Mouse (Mus musculus): ENCODE results near the gene Dapk3. TPM values are rescaled to one million over a fixed set of nuclear protein-coding genes. Genes with fewer than 3 reads are reported as not detected.
A peak's percentile ranks its signal among the peaks of the same experiment; 100 is the strongest.
"Not testable (repeated sequence)": the region's sequence is repeated elsewhere in the genome, so short reads cannot be mapped to it uniquely, and the experiment has no call there.

Dapk3 gene
- polyA plus RNA-seq, 1 experiment from 2014 or later = 42.4 TPM

DNA sequence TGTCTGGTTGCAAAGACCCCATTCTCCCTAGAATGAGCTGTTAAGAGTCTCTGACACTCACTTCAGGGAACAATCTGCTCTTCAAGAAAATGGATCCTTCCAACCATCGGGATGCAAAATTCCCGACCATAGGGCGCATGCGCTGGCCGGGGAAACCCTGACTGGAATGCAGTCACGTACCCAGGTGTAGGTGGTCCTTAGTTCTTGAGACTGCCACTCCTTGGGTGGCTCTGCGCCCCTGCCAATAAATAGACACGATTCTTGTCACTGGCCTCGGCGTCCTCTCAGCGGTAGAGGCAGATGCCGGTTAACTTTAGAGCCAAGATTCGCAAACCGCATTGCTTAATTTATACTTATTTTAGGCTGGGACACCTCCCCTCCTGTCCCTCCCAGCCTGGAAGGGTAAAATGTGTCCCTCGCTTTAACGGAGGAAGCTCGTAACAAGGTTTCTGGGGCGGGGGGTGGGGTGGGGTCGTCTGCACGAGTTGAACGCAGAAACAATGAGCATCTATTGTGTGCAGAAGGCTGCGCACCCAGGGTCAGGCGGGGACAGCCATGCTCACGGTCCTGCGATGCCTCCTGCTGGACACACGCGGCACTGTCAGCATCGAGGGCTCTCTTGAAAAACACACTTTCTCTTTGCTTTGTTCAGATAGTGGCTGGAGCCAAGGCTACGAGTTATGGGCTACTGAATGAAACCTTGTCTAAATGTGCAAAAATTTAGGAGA, 8.0 kb upstream of the Dapk3 start:
- 2% methylated on average over 29 of the region's 29 CpGs for WGBS
- H3K4me1 ChIP-seq = peaks cover 52% of the 10 kb centered on the region

DNA sequence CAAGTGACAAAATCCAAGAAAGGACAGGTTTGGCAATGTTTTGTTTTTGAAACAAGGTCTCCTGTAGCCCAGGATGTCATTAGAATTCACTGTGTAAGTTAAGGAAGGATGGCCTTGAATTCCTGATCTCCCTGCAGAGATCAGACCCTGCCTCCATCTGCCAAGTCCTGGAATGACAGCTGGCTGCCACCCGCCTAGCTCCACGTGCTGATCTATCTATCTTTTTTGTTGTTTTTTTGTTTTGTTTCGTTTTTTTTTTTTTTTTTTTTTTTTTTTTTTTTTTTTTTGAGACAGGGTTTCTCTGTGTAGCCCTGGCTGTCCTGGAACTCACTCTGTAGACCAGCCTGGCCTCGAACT, 7.5 kb upstream of the Dapk3 start:
- peak overlapping the region; percentile 98 for H3K4me2 ChIP-seq
- H3K9me3 ChIP-seq; ATAC-seq (ENCODE audit: extremely low read depth, insufficient number of reproducible peaks, low FRiP score, low TSS enrichment); H3K27me3 ChIP-seq (replicated peaks): not testable (repeated sequence)
- peaks cover 32% of the 10 kb centered on the region for H3K36me3 ChIP-seq
- H3K4me1 ChIP-seq = peaks cover 58% of the 10 kb centered on the region
- H3K9ac ChIP-seq = peak overlapping the region; percentile 25; the same call in 1 of the 2 replicates
- H3K4me3 ChIP-seq = peak overlapping the region; percentile 95
- peak overlapping the region; percentile 93 for H3K27ac ChIP-seq (replicated peaks)
- 6% methylated on average over 4 of the region's 4 CpGs for WGBS

More for the DNA sequence above, 8.0 kb upstream of the Dapk3 start:
- Histone ChIP-seq H3K36me3 (peaks cover 27% of the 10 kb centered on the region), H3K9me3 (no peaks in the 10 kb centered on the region), H3K27me3 (replicated peaks) (no peaks in the 10 kb centered on the region), H3K9ac (peak overlapping the region; percentile 66), H3K4me3 (peak overlapping the region; percentile 38), H3K27ac (replicated peaks) (peak overlapping the region; percentile 93), H3K4me2 (peak overlapping the region; percentile 67)
- no peak for ATAC-seq (ENCODE audit: extremely low read depth, insufficient number of reproducible peaks, low FRiP score, low TSS enrichment)

DNA sequence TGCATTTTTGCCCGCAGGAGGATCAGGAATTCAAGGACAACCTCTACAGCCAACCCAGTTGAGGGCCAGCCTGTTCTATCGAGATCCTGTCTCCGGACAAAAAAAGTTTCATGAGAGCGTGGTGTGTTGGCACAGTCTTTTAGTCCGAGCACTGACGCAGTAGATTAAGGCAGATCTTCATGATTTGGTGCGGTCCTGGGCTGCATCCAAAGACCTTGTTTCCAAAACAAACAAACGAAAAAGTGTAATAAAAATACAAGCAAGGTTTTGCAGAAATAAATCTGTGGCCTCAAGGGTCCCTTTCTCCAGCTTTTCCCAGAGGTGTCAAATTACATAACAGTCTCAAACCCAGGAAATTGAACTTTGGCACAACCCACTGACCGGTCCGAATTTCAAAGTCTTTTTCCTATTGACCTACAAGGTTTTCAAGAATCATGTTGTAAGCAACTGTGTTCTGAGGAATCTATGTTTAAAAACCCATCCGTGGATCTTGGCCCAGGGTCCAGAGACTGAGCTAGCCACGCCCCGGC, 6.8 kb upstream of the Dapk3 start:
- peak overlapping the region; percentile 95 for H3K4me3 ChIP-seq
- H3K27me3 ChIP-seq (replicated peaks) = no peaks in the 10 kb centered on the region
- peak overlapping the region; percentile 98 for H3K4me2 ChIP-seq
- peak; percentile 6; the same call in 1 of the 2 replicates for ATAC-seq (ENCODE audit: extremely low read depth, insufficient number of reproducible peaks, low FRiP score, low TSS enrichment)
- H3K27ac ChIP-seq (replicated peaks) = peak overlapping the region; percentile 93
- H3K4me1 ChIP-seq = peaks cover 63% of the 10 kb centered on the region
- 4% methylated on average over 13 of the region's 13 CpGs for WGBS
- H3K9me3 ChIP-seq = no peaks in the 10 kb centered on the region
- peak overlapping the region; percentile 57 for H3K9ac ChIP-seq
- peaks cover 39% of the 10 kb centered on the region for H3K36me3 ChIP-seq

DNA sequence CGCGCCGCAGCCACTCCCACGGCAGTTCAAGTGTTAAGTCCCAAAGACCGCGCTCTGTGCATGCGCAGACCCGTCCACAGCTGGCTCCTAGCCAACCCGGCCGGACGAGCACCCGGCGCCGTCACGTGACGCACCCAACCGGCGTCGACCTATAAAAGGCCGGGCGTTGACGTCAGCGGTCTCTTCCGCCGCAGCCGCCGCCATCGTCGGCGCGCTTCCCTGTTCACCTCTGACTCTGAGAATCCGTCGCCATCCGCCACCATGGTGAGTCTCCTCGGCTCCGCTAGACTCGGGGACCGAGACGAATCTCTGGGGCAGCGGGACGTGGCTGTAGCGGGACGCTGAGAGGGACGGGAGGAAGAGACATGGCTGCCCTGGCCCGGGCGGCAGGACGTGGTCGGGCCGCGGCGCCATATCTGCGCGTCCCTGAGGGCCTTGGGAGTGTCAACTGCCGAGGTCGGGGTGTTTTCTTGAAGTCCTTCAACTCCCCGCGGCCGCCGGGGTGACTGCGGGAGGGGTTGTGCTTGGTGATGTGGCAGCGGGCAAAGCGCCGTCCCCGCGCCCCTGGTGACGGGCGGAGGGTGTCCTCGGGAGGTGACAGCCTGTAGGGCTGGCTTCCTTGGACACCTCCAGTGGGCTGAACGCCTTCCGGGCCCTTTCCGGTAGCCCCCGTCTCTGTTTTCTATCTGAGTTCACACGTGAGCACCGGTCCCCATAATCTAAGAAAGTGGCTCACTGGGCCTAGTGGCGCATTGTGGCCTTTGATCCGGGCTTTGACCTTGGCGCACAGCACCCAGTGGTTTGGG, 6.1 kb upstream of the Dapk3 start, which contains the start of gene Eef2:
Gene Eef2 (plus strand): TSS at position 166 of the 806 bp plus-strand sequence.
- Histone ChIP-seq H3K4me2 (peak within 1 kb of the TSS; percentile 98), H3K27me3 (replicated peaks) (no peaks in the 10 kb centered on the region), H3K27ac (replicated peaks) (peak within 1 kb of the TSS; percentile 93), H3K9me3 (no peaks in the 10 kb centered on the region), H3K9ac (peak within 1 kb of the TSS; percentile 99), H3K4me1 (peaks cover 69% of the 10 kb centered on the region), H3K4me3 (peak within 1 kb of the TSS; percentile 95), H3K36me3 (peaks cover 46% of the 10 kb centered on the region)
- ATAC-seq (ENCODE audit: extremely low read depth, insufficient number of reproducible peaks, low FRiP score, low TSS enrichment) = peak; percentile 83
- WGBS = under 1% methylated on average over 77 of the region's 77 CpGs

DNA sequence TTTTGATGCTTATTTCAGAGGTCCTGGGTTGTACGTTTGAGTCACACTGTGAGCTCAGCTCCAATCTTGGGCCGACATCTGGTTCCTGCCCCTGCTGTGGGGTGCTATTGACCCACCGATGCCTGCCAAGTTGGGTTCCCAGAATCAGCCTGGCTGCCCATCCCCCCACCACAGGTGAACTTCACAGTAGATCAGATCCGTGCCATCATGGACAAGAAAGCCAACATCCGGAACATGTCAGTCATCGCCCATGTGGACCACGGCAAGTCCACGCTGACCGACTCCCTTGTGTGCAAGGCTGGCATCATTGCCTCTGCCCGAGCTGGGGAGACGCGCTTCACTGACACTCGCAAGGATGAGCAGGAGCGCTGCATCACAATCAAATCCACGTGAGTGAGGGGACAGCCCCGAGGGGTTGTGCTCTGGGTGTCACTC, 5.3 kb upstream of the Dapk3 start:
- Histone ChIP-seq H3K4me1 (peaks cover 78% of the 10 kb centered on the region), H3K27me3 (replicated peaks) (no peaks in the 10 kb centered on the region), H3K9me3 (no peaks in the 10 kb centered on the region), H3K4me3 (peak overlapping the region; percentile 95), H3K9ac (peak overlapping the region; percentile 99), H3K27ac (replicated peaks) (peak overlapping the region; percentile 93), H3K36me3 (peaks cover 54% of the 10 kb centered on the region), H3K4me2 (peak overlapping the region; percentile 98)
- 6% methylated on average over 16 of the region's 16 CpGs for WGBS
- ATAC-seq (ENCODE audit: extremely low read depth, insufficient number of reproducible peaks, low FRiP score, low TSS enrichment) = no peak

DNA sequence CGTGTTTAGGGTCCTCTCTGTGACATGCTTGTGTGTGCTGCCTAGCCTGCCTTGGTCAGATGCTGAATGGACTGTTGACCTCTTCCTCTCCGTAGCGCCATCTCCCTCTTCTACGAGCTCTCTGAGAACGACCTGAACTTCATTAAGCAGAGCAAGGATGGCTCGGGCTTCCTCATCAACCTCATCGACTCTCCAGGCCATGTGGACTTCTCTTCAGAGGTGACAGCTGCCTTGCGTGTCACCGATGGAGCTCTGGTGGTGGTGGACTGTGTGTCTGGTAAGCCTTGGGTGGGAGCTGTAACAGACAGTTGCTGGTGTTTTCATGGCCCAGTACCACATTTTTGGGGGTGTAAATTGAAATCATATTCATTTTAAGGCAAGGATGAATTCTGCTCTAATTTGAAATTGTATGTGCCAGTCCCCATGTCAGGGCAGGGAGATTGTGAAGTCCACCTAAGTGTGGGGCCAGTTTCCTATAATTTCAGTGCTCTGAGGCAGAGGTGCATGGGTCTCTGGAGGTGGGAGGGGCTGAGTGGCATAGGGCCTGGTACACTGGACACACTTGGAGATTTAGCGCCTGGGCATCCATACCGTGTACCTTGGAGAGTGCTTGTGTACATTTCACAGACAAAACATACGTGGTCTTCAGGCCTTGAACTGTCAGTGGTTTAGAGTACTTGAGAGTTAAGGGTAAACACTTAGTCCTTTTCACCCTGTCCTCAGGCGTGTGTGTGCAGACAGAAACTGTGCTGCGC, 4.7 kb upstream of the Dapk3 start:
- H3K4me1 ChIP-seq = peaks cover 77% of the 10 kb centered on the region

DNA sequence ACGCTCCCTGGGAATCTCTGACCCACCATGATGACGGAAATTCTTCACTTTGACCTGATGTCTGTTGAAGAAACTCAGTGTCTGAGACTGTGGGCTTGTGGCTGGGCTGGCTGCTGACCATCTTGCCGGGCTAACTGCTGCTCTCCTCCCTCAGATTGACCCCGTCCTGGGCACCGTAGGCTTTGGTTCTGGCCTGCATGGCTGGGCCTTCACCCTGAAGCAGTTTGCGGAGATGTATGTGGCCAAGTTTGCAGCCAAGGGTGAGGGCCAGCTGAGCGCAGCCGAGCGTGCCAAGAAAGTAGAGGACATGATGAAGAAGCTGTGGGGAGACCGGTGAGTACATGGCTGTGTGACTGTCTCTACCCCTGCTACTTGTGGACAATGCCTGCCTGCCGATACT, 3.9 kb upstream of the Dapk3 start:
- peaks cover 56% of the 10 kb centered on the region for H3K36me3 ChIP-seq
- peak overlapping the region; percentile 95; the same call in 1 of the 2 replicates for H3K4me3 ChIP-seq
- no peak overlapping the region for H3K4me2 ChIP-seq
- 95% methylated on average over 11 of the region's 11 CpGs for WGBS
- no peak overlapping the region; the same call in 1 of the 2 replicates for H3K27ac ChIP-seq (replicated peaks)
- H3K27me3 ChIP-seq (replicated peaks) = no peaks in the 10 kb centered on the region
- H3K9ac ChIP-seq = no peak overlapping the region; the same call in 1 of the 2 replicates
- H3K9me3 ChIP-seq = no peaks in the 10 kb centered on the region
- H3K4me1 ChIP-seq = peaks cover 75% of the 10 kb centered on the region
- no peak for ATAC-seq (ENCODE audit: extremely low read depth, insufficient number of reproducible peaks, low FRiP score, low TSS enrichment)

More for the DNA sequence above, 4.7 kb upstream of the Dapk3 start:
- 54% methylated on average over 14 of the region's 14 CpGs for WGBS
- Histone ChIP-seq H3K9me3 (no peaks in the 10 kb centered on the region), H3K4me2 (peak overlapping the region; percentile 98), H3K36me3 (peaks cover 55% of the 10 kb centered on the region), H3K27me3 (replicated peaks) (no peaks in the 10 kb centered on the region), H3K27ac (replicated peaks) (peak overlapping the region; percentile 93), H3K9ac (peak overlapping the region; percentile 99), H3K4me3 (peak overlapping the region; percentile 95)
- ATAC-seq (ENCODE audit: extremely low read depth, insufficient number of reproducible peaks, low FRiP score, low TSS enrichment) = no peak

DNA sequence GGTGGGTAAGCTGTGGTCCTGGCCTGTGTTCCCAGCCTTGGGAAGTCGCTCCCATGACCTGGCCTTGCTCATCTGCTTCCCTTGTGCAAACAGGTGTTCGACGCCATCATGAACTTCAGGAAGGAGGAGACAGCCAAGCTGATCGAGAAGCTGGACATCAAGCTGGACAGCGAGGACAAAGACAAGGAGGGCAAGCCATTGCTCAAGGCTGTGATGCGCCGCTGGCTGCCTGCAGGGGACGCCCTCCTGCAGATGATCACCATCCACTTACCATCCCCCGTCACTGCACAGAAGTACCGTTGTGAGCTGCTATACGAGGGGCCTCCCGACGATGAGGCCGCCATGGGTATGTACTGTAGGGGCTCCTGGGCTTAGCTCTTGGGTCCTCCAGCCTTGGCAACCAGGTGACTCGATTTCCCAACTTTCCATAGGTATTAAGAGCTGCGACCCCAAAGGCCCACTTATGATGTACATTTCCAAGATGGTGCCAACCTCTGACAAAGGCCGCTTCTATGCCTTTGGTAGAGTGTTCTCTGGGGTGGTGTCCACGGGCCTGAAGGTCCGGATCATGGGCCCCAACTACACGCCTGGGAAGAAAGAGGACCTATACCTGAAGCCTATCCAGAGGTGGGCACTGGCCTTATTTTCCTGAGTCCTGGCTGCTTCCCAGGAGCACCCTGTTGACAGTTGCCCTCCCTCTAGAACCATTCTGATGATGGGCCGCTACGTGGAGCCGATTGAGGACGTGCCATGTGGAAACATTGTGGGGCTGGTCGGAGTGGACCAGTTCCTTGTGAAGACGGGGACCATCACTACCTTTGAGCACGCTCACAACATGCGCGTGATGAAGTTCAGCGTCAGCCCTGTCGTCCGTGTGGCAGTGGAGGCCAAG, 3.1 kb upstream of the Dapk3 start:
- H3K4me1 ChIP-seq = peaks cover 75% of the 10 kb centered on the region
- 89% methylated on average over 32 of the region's 32 CpGs for whole genome bisulfite sequencing
- H3K9ac ChIP-seq = peak overlapping the region; percentile 37

DNA sequence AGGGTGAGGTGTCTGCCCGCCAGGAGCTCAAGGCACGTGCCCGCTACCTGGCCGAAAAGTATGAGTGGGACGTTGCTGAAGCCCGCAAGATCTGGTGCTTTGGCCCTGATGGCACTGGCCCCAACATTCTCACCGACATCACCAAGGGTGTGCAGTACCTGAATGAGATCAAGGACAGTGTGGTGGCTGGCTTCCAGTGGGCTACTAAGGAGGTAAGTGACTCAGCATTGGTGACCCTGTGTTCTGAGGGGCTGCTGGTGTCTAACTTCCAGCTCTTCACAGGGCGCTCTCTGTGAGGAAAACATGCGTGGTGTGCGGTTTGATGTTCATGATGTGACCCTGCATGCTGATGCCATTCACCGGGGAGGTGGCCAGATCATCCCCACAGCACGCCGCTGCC, 1.9 kb upstream of the Dapk3 start:
- Histone ChIP-seq H3K4me3 (no peak overlapping the region), H3K27ac (replicated peaks) (peak overlapping the region; percentile 60; the same call in 1 of the 2 replicates), H3K9me3 (no peaks in the 10 kb centered on the region), H3K4me2 (no peak overlapping the region), H3K9ac (peak overlapping the region; percentile 54; the same call in 1 of the 2 replicates), H3K27me3 (replicated peaks) (no peaks in the 10 kb centered on the region), H3K4me1 (peaks cover 74% of the 10 kb centered on the region), H3K36me3 (peaks cover 75% of the 10 kb centered on the region)
- 89% methylated on average over 13 of the region's 13 CpGs for whole genome bisulfite sequencing
- no peak for ATAC-seq (ENCODE audit: extremely low read depth, insufficient number of reproducible peaks, low FRiP score, low TSS enrichment)

More for the DNA sequence above, 3.1 kb upstream of the Dapk3 start:
- H3K9me3 ChIP-seq = no peaks in the 10 kb centered on the region
- peak overlapping the region; percentile 60; the same call in 1 of the 2 replicates for H3K27ac ChIP-seq (replicated peaks)
- H3K4me3 ChIP-seq = no peak overlapping the region
- no peak for ATAC-seq (ENCODE audit: extremely low read depth, insufficient number of reproducible peaks, low FRiP score, low TSS enrichment)
- peaks cover 64% of the 10 kb centered on the region for H3K36me3 ChIP-seq
- no peaks in the 10 kb centered on the region for H3K27me3 ChIP-seq (replicated peaks)
- no peak overlapping the region for H3K4me2 ChIP-seq

DNA sequence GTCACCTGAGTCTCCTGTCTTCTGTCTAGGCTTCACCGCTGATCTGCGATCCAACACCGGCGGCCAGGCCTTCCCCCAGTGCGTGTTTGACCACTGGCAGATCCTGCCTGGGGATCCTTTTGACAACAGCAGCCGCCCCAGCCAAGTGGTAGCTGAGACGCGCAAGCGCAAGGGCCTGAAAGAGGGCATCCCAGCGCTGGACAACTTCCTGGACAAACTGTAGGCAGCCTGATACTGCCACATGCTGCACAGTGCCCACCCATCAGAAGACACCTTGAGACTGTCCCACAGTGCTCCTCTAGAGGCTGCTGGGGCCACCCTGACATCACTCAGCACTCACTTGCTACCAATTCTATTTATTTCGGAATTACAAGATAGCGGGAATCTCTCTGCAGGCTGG, 945 bp upstream of the Dapk3 start:
- H3K4me1 ChIP-seq = peaks cover 73% of the 10 kb centered on the region
- WGBS = 67% methylated on average over 12 of the region's 12 CpGs
- not testable (repeated sequence) for ATAC-seq (ENCODE audit: extremely low read depth, insufficient number of reproducible peaks, low FRiP score, low TSS enrichment); H3K27me3 ChIP-seq (replicated peaks); H3K4me2 ChIP-seq; H3K9me3 ChIP-seq; H3K4me3 ChIP-seq
- peak overlapping the region; percentile 60 for H3K27ac ChIP-seq (replicated peaks)
- H3K9ac ChIP-seq = 0 out of 2 replicates have a peak overlapping the region, but pooled peaks have one; percentile 24
- peaks cover 82% of the 10 kb centered on the region for H3K36me3 ChIP-seq
